Mouse (Mus musculus): Measurements from ENCODE around the gene Sema3b.

Gene Sema3b

GRCm38 (mm10) chr9:107612945-107613569 is 4.0 kb upstream of the Sema3b start:
- no peak for DNase-seq (ENCODE audit: low read depth)

- peak; percentile 91 for DNase-seq (ENCODE audit: low read depth)
These were observed 3.3 kb upstream of the Sema3b start for GRCm38 (mm10) chr9:107612191-107612944.

GRCm38 (mm10) chr9:107611456-107612190 is 2.6 kb upstream of the Sema3b start:
- DNase-seq (ENCODE audit: low read depth) = no peak

- no peak for DNase-seq (ENCODE audit: low read depth)
These were observed 403 bp upstream of the Sema3b start for GRCm38 (mm10) chr9:107609433-107609830.

GRCm38 (mm10) chr9:107607653-107608245 is 1.3 kb downstream of the Sema3b start:
- no peak for DNase-seq (ENCODE audit: low read depth)

- DNase-seq (ENCODE audit: low read depth) = no peak
These were observed 2.0 kb downstream of the Sema3b start for GRCm38 (mm10) chr9:107607036-107607435.

GRCm38 (mm10) chr9:107606591-107606990 is 2.4 kb downstream of the Sema3b start:
- DNase-seq (ENCODE audit: low read depth) = no peak

- DNase-seq (ENCODE audit: low read depth) = no peak
These were observed 3.9 kb downstream of the Sema3b start for GRCm38 (mm10) chr9:107605041-107605661.

GRCm38 (mm10) chr9:107603251-107603650 is 5.8 kb downstream of the Sema3b start:
- DNase-seq (ENCODE audit: low read depth) = no peak

- peak; percentile 85 for DNase-seq (ENCODE audit: low read depth)
These were observed 6.9 kb downstream of the Sema3b start for GRCm38 (mm10) chr9:107602068-107602648.

- DNase-seq (ENCODE audit: low read depth) = no peak
These were observed 7.8 kb downstream of the Sema3b start for GRCm38 (mm10) chr9:107601275-107601674.

GRCm38 (mm10) chr9:107600745-107601144 is 8.3 kb downstream of the Sema3b start:
- no peak for DNase-seq (ENCODE audit: low read depth)

- DNase-seq (ENCODE audit: low read depth) = no peak
These were observed 9.2 kb downstream of the Sema3b start for GRCm38 (mm10) chr9:107599842-107600241.

GRCm38 (mm10) chr9:107599433-107599832 is 9.6 kb downstream of the Sema3b start:
- no peak for DNase-seq (ENCODE audit: low read depth)

- DNase-seq (ENCODE audit: low read depth) = no peak
These were observed 10.6 kb downstream of the Sema3b start for GRCm38 (mm10) chr9:107598385-107598784.

- DNase-seq (ENCODE audit: low read depth) = no peak
These were observed 12.1 kb downstream of the Sema3b start for GRCm38 (mm10) chr9:107596619-107597569.

- no peak for DNase-seq (ENCODE audit: low read depth)
These were observed 14.6 kb downstream of the Sema3b start for GRCm38 (mm10) chr9:107594281-107595062.

GRCm38 (mm10) chr9:107593101-107593976 is 15.7 kb downstream of the Sema3b start:
- DNase-seq (ENCODE audit: low read depth) = no peak

GRCm38 (mm10) chr9:107590773-107591060 is 18.3 kb downstream of the Sema3b start:
- DNase-seq (ENCODE audit: low read depth) = no peak

Data from c-Kit-positive CD71-positive TER-119-negative erythroid progenitor cells, embryonic 14.5 days (primary cell).